Mouse (Mus musculus) stomach, postnatal 0 days (tissue): ENCODE results near the gene Cbarp. TPM values are rescaled to one million over a fixed set of nuclear protein-coding genes. Genes with fewer than 3 reads are reported as not detected.
A peak's percentile ranks its signal among the peaks of the same experiment; 100 is the strongest.

Experiments
- ATAC-seq: fragments of 200-750 bp; cut with Nextera tagmentation; 2 replicates; pipeline ENCODE4 v1.8.0; 2017; ENCODE audit not compliant: low FRiP score, low TSS enrichment
- DNase-seq: peaks from one replicate; pipeline ENCODE4 v3.0.0-alpha.2; 2016; ENCODE audit warnings: low spot score
- H3K27ac ChIP-seq: fragments of 300-500 bp; sonication (generic); replicated peaks from 2 replicates; pipeline ENCODE4 v1.5.1; 2014; ENCODE audit warnings: mild to moderate bottlenecking, control low read depth
- H3K27me3 ChIP-seq: fragments of 300-500 bp; sonication (generic); 2 replicates; pipeline ENCODE4 v1.6.1; 2014; ENCODE audit warnings: low read length; ENCODE audit not compliant: control insufficient read depth, insufficient read depth
- H3K36me3 ChIP-seq: fragments of 300-500 bp; sonication (generic); 2 replicates; pipeline ENCODE4 v1.6.1; 2014; ENCODE audit warnings: low read length, mixed read lengths; ENCODE audit not compliant: control insufficient read depth, insufficient read depth
- H3K4me1 ChIP-seq: fragments of 300-500 bp; sonication (generic); replicated peaks from 2 replicates; pipeline ENCODE4 v1.6.1; 2014; ENCODE audit warnings: antibody characterized with exemption; ENCODE audit not compliant: control insufficient read depth, insufficient read depth
- H3K4me2 ChIP-seq: fragments of 300-500 bp; sonication (generic); replicated peaks from 2 replicates; pipeline ENCODE4 v1.6.1; 2014; ENCODE audit warnings: low read depth, mild to moderate bottlenecking, control low read depth, moderate library complexity
- H3K4me3 ChIP-seq: fragments of 300-500 bp; sonication (generic); 2 replicates; pipeline ENCODE4 v1.5.1; 2014; ENCODE audit warnings: low read depth, low read length, control low read depth
- H3K9ac ChIP-seq: fragments of 300-500 bp; sonication (generic); 2 replicates; pipeline ENCODE4 v1.6.1; 2014; ENCODE audit warnings: mild to moderate bottlenecking, low read length, control low read depth, mixed read lengths
- H3K9me3 ChIP-seq: fragments of 300-500 bp; sonication (generic); 2 replicates; pipeline ENCODE4 v1.6.1; 2016; ENCODE audit warnings: low read length; ENCODE audit not compliant: control insufficient read depth
- CTCF ChIP-seq: IDR thresholded peaks from 2 replicates; pipeline ENCODE4 v1.5.1; 2016; ENCODE audit warnings: antibody characterized with exemption, low read depth, mild to moderate bottlenecking, moderate library complexity
- EP300 ChIP-seq: optimal IDR thresholded peaks from 2 replicates; pipeline ENCODE3; 2016; ENCODE audit warnings: antibody characterized with exemption
- WGBS: fragments of 180-500 bp; shearing (Covaris S2); extraction: QIAGEN DNeasy Blood & Tissue Kit; methylation state at CpG from one replicate; pipeline ENCODE4 v1.1.7; 2014; 5-methylcytosine and 5-hydroxymethylcytosine counted together
- polyA plus RNA-seq: library from polyadenylated mRNA; unstranded; fragments of >200 nt; fragmentation: Nextera tagmentation; extraction: Ambion mirVana; gene quantifications from 2 replicates; pipeline ENCODE4 v1.2.1, GENCODE M21; 2015

Gene Cbarp
- polyA plus RNA-seq, 1 experiment from 2014 or later = 4.2 TPM

GRCm38 (mm10) chr10:80081075-80081474 is 59.6 kb downstream of the Cbarp start:
- Histone ChIP-seq H3K9me3 (no peaks in the 10 kb centered on the region), H3K9ac (no peak overlapping the region), H3K4me2 (no peak overlapping the region), H3K27ac (no peak overlapping the region), H3K27me3 (no peaks in the 10 kb centered on the region), H3K36me3 (peaks cover 13% of the 10 kb centered on the region), H3K4me1 (0 out of 2 replicates have a peak, but pooled peaks cover 3% of the 10 kb centered on the region), H3K4me3 (no peak overlapping the region)
- TF ChIP-seq CTCF = peak; percentile 25; the same call in 1 of the 2 replicates
- TF ChIP-seq EP300 = no peak
- ATAC-seq (no peak), DNase-seq (no peak)
- 68% methylated on average over 3 of the region's 3 CpGs for WGBS

Other genes starting within 250 kb of the Cbarp start
- gene Cfd, start 250.0 kb downstream of the Cbarp start, polyA plus RNA-seq = not detected in 2 replicates
- gene Med16, start 231.9 kb downstream of the Cbarp start, polyA plus RNA-seq = 25.6 and 29.7 TPM in 2 replicates
- 8.9 and 18.0 TPM in 2 replicates for gene Gm26602, start 230.0 kb downstream of the Cbarp start, polyA plus RNA-seq
- gene Kiss1r, start 223.9 kb downstream of the Cbarp start, polyA plus RNA-seq = 0.79 and 0.99 TPM in 2 replicates
- 160 and 174 TPM in 2 replicates for gene R3hdm4, start 219.6 kb downstream of the Cbarp start, polyA plus RNA-seq
- 3.2 and 3.5 TPM in 2 replicates for gene Arid3a, start 213.8 kb downstream of the Cbarp start, polyA plus RNA-seq
- gene Wdr18, start 180.7 kb downstream of the Cbarp start, polyA plus RNA-seq = 46.9 and 50.3 TPM in 2 replicates
- 0.17 and 0.18 TPM in 2 replicates for gene Grin3b, start 170.1 kb downstream of the Cbarp start, polyA plus RNA-seq
- 18.5 and 19.1 TPM in 2 replicates for gene Tmem259, start 156.5 kb downstream of the Cbarp start, polyA plus RNA-seq
- gene Cnn2, start 152.3 kb downstream of the Cbarp start, polyA plus RNA-seq = 236 and 245 TPM in 2 replicates
- gene Abca7, start 144.3 kb downstream of the Cbarp start, polyA plus RNA-seq = 2.6 and 3.2 TPM in 2 replicates
- 2.0 TPM in 2 replicates for gene Arhgap45, start 124.2 kb downstream of the Cbarp start, polyA plus RNA-seq
- 121 and 122 TPM in 2 replicates for gene Polr2e, start 101.0 kb downstream of the Cbarp start, polyA plus RNA-seq
- 435 and 445 TPM in 2 replicates for gene Gpx4, start 93.7 kb downstream of the Cbarp start, polyA plus RNA-seq
- 10.7 and 11.0 TPM in 2 replicates for gene Sbno2, start 35.3 kb downstream of the Cbarp start, polyA plus RNA-seq
- 10.3 and 11.2 TPM in 2 replicates for gene Stk11, start 25.0 kb downstream of the Cbarp start, polyA plus RNA-seq
- gene Atp5d, start 2.2 kb downstream of the Cbarp start, polyA plus RNA-seq = 679 and 705 TPM in 2 replicates
- 8.5 and 9.6 TPM in 2 replicates for gene Midn, start 7.4 kb upstream of the Cbarp start, polyA plus RNA-seq
- gene Cirbp, start 25.1 kb upstream of the Cbarp start, polyA plus RNA-seq = 237 and 244 TPM in 2 replicates
- gene 1600002K03Rik, start 32.1 kb upstream of the Cbarp start, polyA plus RNA-seq = 13.9 and 14.1 TPM in 2 replicates
- gene Efna2, start 38.6 kb upstream of the Cbarp start, polyA plus RNA-seq = 6.5 and 7.2 TPM in 2 replicates
- gene Mum1, start 85.6 kb upstream of the Cbarp start, polyA plus RNA-seq = 23.1 and 23.9 TPM in 2 replicates
- 400 and 403 TPM in 2 replicates for gene Ndufs7, start 108.3 kb upstream of the Cbarp start, polyA plus RNA-seq
- gene Gamt, start 120.2 kb upstream of the Cbarp start, polyA plus RNA-seq = 16.3 and 17.4 TPM in 2 replicates
- gene Dazap1, start 120.7 kb upstream of the Cbarp start, polyA plus RNA-seq = 27.4 and 28.4 TPM in 2 replicates
- gene Rps15, start 151.6 kb upstream of the Cbarp start, polyA plus RNA-seq = 766 and 821 TPM in 2 replicates
- gene Apc2, start 155.1 kb upstream of the Cbarp start, polyA plus RNA-seq = 1.2 and 1.3 TPM in 2 replicates
- gene 2310011J03Rik, start 179.7 kb upstream of the Cbarp start, polyA plus RNA-seq = 50.3 and 51.2 TPM in 2 replicates
- gene Pcsk4, start 188.7 kb upstream of the Cbarp start, polyA plus RNA-seq = 2.2 and 2.3 TPM in 2 replicates
- gene Reep6, start 189.1 kb upstream of the Cbarp start, polyA plus RNA-seq = 13.5 and 17.6 TPM in 2 replicates
- 12.2 and 12.8 TPM in 2 replicates for gene Adamtsl5, start 207.6 kb upstream of the Cbarp start, polyA plus RNA-seq
- gene Plk5, start 215.6 kb upstream of the Cbarp start, polyA plus RNA-seq = 0.07 TPM in 2 replicates
- gene Mex3d, start 246.8 kb upstream of the Cbarp start, polyA plus RNA-seq = 4.1 and 4.5 TPM in 2 replicates